Mouse (Mus musculus) liver, embryonic 14.5 days (tissue): ENCODE data around the gene Cep162. TPM values are rescaled to one million over a fixed set of nuclear protein-coding genes. Genes with fewer than 3 reads are reported as not detected.

Experiments
- ATAC-seq: fragments of 200-750 bp; cut with Nextera tagmentation; 2 replicates; pipeline ENCODE4 v1.8.0; 2017; ENCODE audit warnings: moderate number of reproducible peaks, mild to moderate bottlenecking, moderate library complexity; ENCODE audit not compliant: insufficient read depth
- DNase-seq, 3 experiments: peaks; one replicate each; pipeline ENCODE4 v3.0.0-alpha.2; 2012 to 2013; ENCODE audit warnings: low read depth in 3 of 3, low spot score in 3 of 3
- H3K27ac ChIP-seq: fragments of 300-500 bp; sonication (generic); 2 replicates; pipeline ENCODE4 v1.5.1; 2014; ENCODE audit warnings: moderate library complexity, mild to moderate bottlenecking, control low read depth, inconsistent platforms
- H3K27me3 ChIP-seq: fragments of 300-500 bp; sonication (generic); 2 replicates; pipeline ENCODE4 v1.6.1; 2014; ENCODE audit warnings: mild to moderate bottlenecking, low read length, moderate library complexity; ENCODE audit not compliant: control insufficient read depth, insufficient read depth
- H3K36me3 ChIP-seq: fragments of 300-500 bp; sonication (generic); replicated peaks from 2 replicates; pipeline ENCODE4 v1.6.1; 2014; ENCODE audit warnings: low read depth; ENCODE audit not compliant: control insufficient read depth, insufficient read depth
- H3K4me1 ChIP-seq, 2 experiments: fragments of 200-500 bp in 1 of 2; fragments of 300-500 bp in 1 of 2; sonication (generic) in 1 of 2; replicated peaks; 2 replicates each; pipeline ENCODE4 v1.6.1; 2012 to 2014; ENCODE audit warnings: antibody characterized with exemption in 1 of 2, inconsistent platforms in 1 of 2, low read length in 1 of 2; ENCODE audit not compliant: control insufficient read depth in 2 of 2, insufficient read depth in 2 of 2
- H3K4me2 ChIP-seq: fragments of 300-500 bp; sonication (generic); 2 replicates; pipeline ENCODE4 v1.6.1; 2014; ENCODE audit warnings: low read depth, mild to moderate bottlenecking, control low read depth, moderate library complexity
- H3K4me3 ChIP-seq, 2 experiments: fragments of 200-500 bp in 1 of 2; fragments of 300-500 bp in 1 of 2; sonication (generic) in 1 of 2; 2 replicates each; pipeline ENCODE4 v1.5.1; 2012 to 2014; ENCODE audit warnings: low read depth in 2 of 2, low read length in 2 of 2, mild to moderate bottlenecking in 2 of 2, control low read depth in 1 of 2, inconsistent platforms in 1 of 2, moderate library complexity in 1 of 2; ENCODE audit not compliant: insufficient read depth in 1 of 2
- H3K9ac ChIP-seq: fragments of 300-500 bp; sonication (generic); replicated peaks from 2 replicates; pipeline ENCODE4 v1.6.1; 2014; ENCODE audit warnings: mild to moderate bottlenecking, control low read depth, moderate library complexity
- H3K9me3 ChIP-seq: fragments of 300-500 bp; sonication (generic); 2 replicates; pipeline ENCODE4 v1.6.1; 2016; ENCODE audit warnings: low read length, mixed read lengths; ENCODE audit not compliant: control insufficient read depth
- CTCF ChIP-seq: IDR thresholded peaks from 2 replicates; pipeline ENCODE4 v1.5.1; 2016; ENCODE audit warnings: antibody characterized with exemption, low read depth, control low read depth
- EP300 ChIP-seq: IDR thresholded peaks from 2 replicates; pipeline ENCODE4 v1.6.1; 2016; ENCODE audit warnings: antibody characterized with exemption, low read depth
- WGBS: fragments of 180-500 bp; shearing (Covaris S2); extraction: QIAGEN DNeasy Blood & Tissue Kit; methylation state at CpG from one replicate; pipeline ENCODE4 v1.1.7; 2014; ENCODE audit not compliant: insufficient replicate concordance; 5-methylcytosine and 5-hydroxymethylcytosine counted together
- polyA plus RNA-seq, 2 experiments: library from polyadenylated mRNA; depleted of rRNA in 1 of 2; stranded (reverse) in 1 of 2; unstranded in 1 of 2; fragments of >200 nt; fragmentation: Nextera tagmentation in 1 of 2; extraction: Ambion mirVana in 1 of 2; gene quantifications; 2 replicates each; pipeline versions ENCODE4 v1.2.1 to v1.2.3; 2012 to 2014

Cep162 gene
- polyA plus RNA-seq, 2 experiments: 1.5 to 1.7 TPM

DNA sequence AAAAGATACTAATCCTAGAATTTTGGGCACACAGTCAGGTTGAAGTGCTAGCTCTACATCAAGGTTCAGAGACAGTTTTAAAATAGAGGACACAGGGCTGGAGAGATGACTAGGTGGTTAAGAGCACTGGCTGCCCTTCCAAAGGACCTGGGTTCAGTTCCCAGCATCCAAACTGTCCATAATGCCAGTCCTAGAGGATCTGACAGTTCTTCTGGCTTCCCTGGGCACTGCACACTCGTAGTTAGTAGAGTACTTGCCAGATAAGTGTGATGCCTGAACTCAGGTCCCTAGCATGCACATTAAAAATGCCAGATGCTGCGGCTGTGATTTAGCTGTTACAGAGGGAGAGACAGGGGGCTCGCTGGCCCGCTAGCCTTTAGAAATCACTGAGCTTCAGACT lies 108.9 kb downstream of the Cep162 start:
- H3K36me3 ChIP-seq: no peaks in the 10 kb centered on the region
- TF ChIP-seq CTCF: no peak
- no peak for TF ChIP-seq EP300
- H3K27me3 ChIP-seq: peaks cover 20% of the 10 kb centered on the region
- no peaks in the 10 kb centered on the region for H3K9me3 ChIP-seq
- DNase-seq (no peak), ATAC-seq (no peak)
- no peaks in the 10 kb centered on the region for H3K4me1 ChIP-seq
- H3K9ac ChIP-seq: no peak overlapping the region
- H3K4me3 ChIP-seq: no peak overlapping the region
- H3K27ac ChIP-seq: no peak overlapping the region
- H3K4me2 ChIP-seq: no peak overlapping the region
- WGBS: 52% methylated on average over 4 of the region's 4 CpGs

DNA sequence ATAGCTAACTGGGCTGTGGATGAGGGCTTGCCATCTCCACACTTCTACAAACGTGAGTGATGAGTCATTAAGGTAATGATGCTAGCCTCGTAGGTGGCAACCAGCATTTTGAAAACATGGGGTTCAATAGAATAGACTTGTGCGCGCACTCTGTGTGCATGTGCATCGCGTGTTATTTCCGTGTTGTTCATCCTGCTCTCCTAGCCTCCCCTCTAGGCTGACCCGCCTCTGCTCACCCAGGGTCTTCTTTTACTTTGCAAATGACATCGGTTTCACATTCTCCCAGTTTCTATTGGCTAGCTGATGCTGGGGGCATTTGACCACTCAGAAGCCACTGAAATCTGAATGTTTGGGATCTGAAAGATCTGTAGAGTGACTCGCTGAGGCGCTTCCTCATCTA lies 109.7 kb downstream of the Cep162 start:
- H3K4me3 ChIP-seq: no peak overlapping the region
- no peaks in the 10 kb centered on the region for H3K4me1 ChIP-seq
- ATAC-seq (no peak), DNase-seq (no peak)
- H3K27ac ChIP-seq: no peak overlapping the region
- H3K36me3 ChIP-seq: no peaks in the 10 kb centered on the region
- peaks cover 20% of the 10 kb centered on the region for H3K27me3 ChIP-seq
- H3K4me2 ChIP-seq: no peak overlapping the region
- TF ChIP-seq CTCF (no peak), EP300 (no peak)
- no peaks in the 10 kb centered on the region for H3K9me3 ChIP-seq
- 26% methylated on average over 11 of the region's 11 CpGs for WGBS
- H3K9ac ChIP-seq: no peak overlapping the region

DNA sequence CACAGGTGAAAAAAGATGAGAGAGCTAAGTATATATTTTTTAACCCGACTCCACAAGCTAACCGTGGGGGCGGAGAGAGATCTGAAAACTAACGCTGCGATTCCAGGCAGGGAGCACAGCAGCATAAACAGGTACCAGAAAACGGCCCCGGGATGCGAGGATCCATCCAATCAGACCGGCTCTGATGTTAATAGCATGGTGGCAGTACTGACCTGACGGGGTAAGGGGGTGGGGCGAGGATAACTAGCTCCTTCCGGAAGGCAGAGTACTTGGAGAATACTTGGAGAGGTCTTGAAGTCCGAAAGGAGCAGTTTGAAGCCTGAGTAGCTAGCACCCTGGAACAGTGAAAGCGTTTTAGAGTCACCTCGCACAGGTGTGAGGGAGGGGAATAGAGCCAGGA lies 110.2 kb downstream of the Cep162 start:
- TF ChIP-seq EP300 (no peak), CTCF (no peak)
- H3K4me2 ChIP-seq: no peak overlapping the region
- no peak overlapping the region for H3K9ac ChIP-seq
- no peak overlapping the region for H3K4me3 ChIP-seq
- H3K27ac ChIP-seq: no peak overlapping the region
- H3K27me3 ChIP-seq: peaks cover 20% of the 10 kb centered on the region
- DNase-seq (no peak), ATAC-seq (no peak)
- no peaks in the 10 kb centered on the region for H3K9me3 ChIP-seq
- 6% methylated on average over 15 of the region's 15 CpGs for WGBS
- H3K36me3 ChIP-seq: no peaks in the 10 kb centered on the region
- no peaks in the 10 kb centered on the region for H3K4me1 ChIP-seq

DNA sequence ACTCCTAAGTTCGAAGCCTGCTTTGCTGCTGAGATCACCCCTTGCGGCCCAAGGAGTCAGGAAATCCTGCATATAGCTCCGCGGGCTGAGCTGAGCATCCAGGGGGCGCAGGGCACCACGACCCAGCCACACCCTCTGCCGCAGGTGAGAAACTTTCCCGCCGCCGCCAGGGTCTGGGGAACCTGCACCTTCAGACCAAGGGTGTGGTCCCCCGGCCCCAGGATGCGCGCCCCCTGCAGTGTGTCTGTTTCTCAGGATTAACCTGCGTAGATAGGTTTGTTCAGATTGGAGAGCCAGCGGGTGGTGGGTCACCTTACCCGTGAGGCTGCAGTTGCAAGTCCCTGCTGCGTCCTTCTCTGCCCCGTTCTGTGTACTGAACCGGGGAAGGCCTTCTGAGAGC lies 110.8 kb downstream of the Cep162 start:
- WGBS: 5% methylated on average over 19 of the region's 19 CpGs
- no peaks in the 10 kb centered on the region for H3K4me1 ChIP-seq
- no peak overlapping the region for H3K9ac ChIP-seq
- peaks cover 20% of the 10 kb centered on the region for H3K27me3 ChIP-seq
- H3K4me2 ChIP-seq: no peak overlapping the region
- H3K4me3 ChIP-seq: no peak overlapping the region
- H3K36me3 ChIP-seq: no peaks in the 10 kb centered on the region
- DNase-seq (no peak), ATAC-seq (no peak)
- no peak for TF ChIP-seq CTCF
- H3K9me3 ChIP-seq: no peaks in the 10 kb centered on the region
- no peak overlapping the region for H3K27ac ChIP-seq

DNA sequence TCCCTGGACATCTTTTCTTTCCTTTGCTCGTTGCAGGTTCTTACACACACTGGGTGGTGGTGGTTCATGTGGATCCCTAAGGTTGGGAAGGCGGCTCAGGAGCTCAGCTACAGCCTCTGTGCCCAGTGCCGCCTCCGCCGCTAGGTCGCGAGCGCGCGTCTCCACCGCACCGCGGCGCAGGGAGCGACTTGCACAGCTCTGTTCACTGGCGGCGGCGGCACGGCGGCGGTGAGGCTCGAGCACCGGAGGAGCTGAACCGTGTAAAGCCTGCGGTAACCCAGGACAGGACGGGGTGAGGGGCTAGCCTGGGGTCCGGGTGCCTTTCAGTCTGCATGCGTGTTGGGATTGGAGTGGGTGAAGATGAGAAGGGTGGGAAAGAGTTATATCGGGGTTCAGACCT lies 111.2 kb downstream of the Cep162 start, which contains the start of gene Mrap2:
Gene Mrap2, plus strand, starts transcription at position 201 of the 400 bp plus-strand sequence.
- Histone ChIP-seq H3K9ac (no peak within 1 kb of the TSS), H3K36me3 (no peaks in the 10 kb centered on the region), H3K9me3 (no peaks in the 10 kb centered on the region), H3K4me3 (no peak within 1 kb of the TSS), H3K4me1 (no peaks in the 10 kb centered on the region), H3K27ac (no peak within 1 kb of the TSS), H3K4me2 (no peak within 1 kb of the TSS), H3K27me3 (peaks cover 20% of the 10 kb centered on the region)
- TF ChIP-seq EP300 (no peak), CTCF (peak; percentile 28)
- 2% methylated on average over 29 of the region's 29 CpGs for WGBS
- DNase-seq (no peak), ATAC-seq (no peak)

DNA sequence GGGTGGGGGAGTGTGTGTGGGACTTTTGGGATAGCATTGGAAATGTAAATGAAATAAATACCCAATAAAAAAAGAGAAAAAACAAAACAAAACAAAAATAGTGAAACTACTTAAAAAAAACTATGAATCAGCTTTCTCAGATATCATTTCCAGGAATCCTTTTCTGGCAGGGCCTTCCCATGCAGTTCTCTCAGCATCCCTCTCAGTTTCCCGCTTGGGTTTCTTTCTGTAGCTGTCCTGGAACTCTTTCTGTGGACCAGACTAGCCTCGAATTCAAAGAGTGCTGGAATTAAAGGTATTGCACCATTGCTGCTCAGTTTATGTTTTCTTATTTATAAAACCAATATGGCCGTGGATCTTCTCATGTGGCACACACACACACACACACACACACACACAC lies 112.3 kb downstream of the Cep162 start:
- no peak for DNase-seq
- H3K36me3 ChIP-seq: no peaks in the 10 kb centered on the region
- WGBS: 53% methylated on average over 3 of the region's 3 CpGs

More for the DNA sequence above, 112.3 kb downstream of the Cep162 start:
- TF ChIP-seq CTCF (no peak), EP300 (no peak)
- Histone ChIP-seq H3K27me3 (peaks cover 20% of the 10 kb centered on the region), H3K4me2 (no peak overlapping the region), H3K27ac (no peak overlapping the region), H3K9me3 (no peaks in the 10 kb centered on the region), H3K4me3 (no peak overlapping the region), H3K4me1 (no peaks in the 10 kb centered on the region), H3K9ac (no peak overlapping the region)
- no peak for ATAC-seq

Other genes starting within 250 kb of the Cep162 start
- not detected in 2 replicates for gene Ripply2, start 240.0 kb downstream of the Cep162 start, polyA plus RNA-seq (2012; rRNA removed)
- not detected in 2 replicates for gene Ripply2, start 240.0 kb downstream of the Cep162 start, polyA plus RNA-seq (2014; fragmentation: Nextera tagmentation; extraction: Ambion mirVana)
- 10.7 and 11.2 TPM in 2 replicates for gene Cyb5r4, start 233.5 kb downstream of the Cep162 start, polyA plus RNA-seq (2012; rRNA removed)
- gene Cyb5r4, start 233.5 kb downstream of the Cep162 start, polyA plus RNA-seq (2014; fragmentation: Nextera tagmentation; extraction: Ambion mirVana): 32.4 and 34.8 TPM in 2 replicates
- gene Mrap2, start 111.2 kb downstream of the Cep162 start, polyA plus RNA-seq (2012; rRNA removed): not detected in 2 replicates
- gene Mrap2, start 111.2 kb downstream of the Cep162 start, polyA plus RNA-seq (2014; fragmentation: Nextera tagmentation; extraction: Ambion mirVana): not detected in 2 replicates